In genomic region chr9:74911919-74912318, GRCm38 (mm10) we compare ENCODE assay signal across 18 mouse cellular contexts. TPM values are rescaled to one million over a fixed set of nuclear protein-coding genes. Genes with fewer than 3 reads are reported as not detected.
DNase-seq lines count a peak whose midpoint lies in the region; ATAC-seq and TF ChIP-seq lines count a peak whose summit lies in the region.
"Had no signal": no experiment of that assay in that cellular context is flagged by ENCODE, and none has a peak within 500 bp of the region (broad histone marks: within the 10 kb centered on the region; RNA-seq: fewer than 3 reads in every experiment).

No protein-coding gene starts in this region.

- ATAC-seq in lung, embryonic 14.5 days (ENCODE audit: insufficient read depth): no peak
- ATAC-seq in forebrain, embryonic 14.5 days: no peak
- ATAC-seq: midbrain, embryonic 13.5 days; Patski had no signal

- H3K9me3 ChIP-seq in lung, embryonic 14.5 days (ENCODE audit: low read depth, low read length): no peaks in the 10 kb centered on the region
- no peaks in the 10 kb centered on the region for H3K9me3 ChIP-seq in forebrain, embryonic 14.5 days (replicated peaks; ENCODE audit: control insufficient read depth, low read length)
- H3K9me3 ChIP-seq: embryonic facial prominence, embryonic 13.5 days; forebrain, embryonic 12.5 days; hindbrain, embryonic 15.5 days; midbrain, embryonic 13.5 days had no signal

- H3K9ac ChIP-seq in lung, embryonic 14.5 days: no peak overlapping the region
- H3K9ac ChIP-seq in forebrain, embryonic 14.5 days (ENCODE audit: low read length): no peak overlapping the region
- H3K9ac ChIP-seq: embryonic facial prominence, embryonic 13.5 days; forebrain, embryonic 12.5 days; hindbrain, embryonic 15.5 days; midbrain, embryonic 13.5 days had no signal

- no peaks in the 10 kb centered on the region for H3K4me1 ChIP-seq in lung, embryonic 14.5 days (ENCODE audit: insufficient read depth)
- H3K4me1 ChIP-seq in forebrain, embryonic 14.5 days (ENCODE audit: control insufficient read depth, insufficient read depth, low read length): no peaks in the 10 kb centered on the region
- H3K4me1 ChIP-seq: hindbrain, embryonic 15.5 days; midbrain, embryonic 13.5 days had no signal

- H3K36me3 ChIP-seq in lung, embryonic 14.5 days (ENCODE audit: insufficient read depth): no peaks in the 10 kb centered on the region
- no peaks in the 10 kb centered on the region for H3K36me3 ChIP-seq in forebrain, embryonic 14.5 days (ENCODE audit: control insufficient read depth, insufficient read depth, low read length)
- H3K36me3 ChIP-seq: embryonic facial prominence, embryonic 13.5 days; forebrain, embryonic 12.5 days; hindbrain, embryonic 15.5 days; midbrain, embryonic 13.5 days had no signal

- intact Hi-C loops in heart, postnatal 25 days (cut with DNase I): no loop called here

- no peak for TF ChIP-seq CTCF in lung, embryonic 14.5 days (IDR thresholded peaks at IDR 0.05; ENCODE audit: low read depth)

- WGBS in lung, embryonic 14.5 days: 33% methylated on average over 2 of the region's 2 CpGs
- 67% methylated on average over 2 of the region's 2 CpGs for WGBS in forebrain, embryonic 14.5 days

- H3K4me2 ChIP-seq in lung, embryonic 14.5 days: no peak overlapping the region
- H3K4me2 ChIP-seq in forebrain, embryonic 14.5 days (ENCODE audit: low read length): no peak overlapping the region
- H3K4me2 ChIP-seq: embryonic facial prominence, embryonic 13.5 days; forebrain, embryonic 12.5 days; hindbrain, embryonic 15.5 days; midbrain, embryonic 13.5 days had no signal

- H3K4me3 ChIP-seq in lung, embryonic 14.5 days (ENCODE audit: low read depth, low read length): no peak overlapping the region
- H3K4me3 ChIP-seq in forebrain, embryonic 14.5 days (ENCODE audit: low read depth, low read length): no peak overlapping the region
- H3K4me3 ChIP-seq: embryonic facial prominence, embryonic 13.5 days; forebrain, embryonic 12.5 days; hindbrain, embryonic 15.5 days; midbrain, embryonic 13.5 days had no signal

- H3K27me3 ChIP-seq in lung, embryonic 14.5 days (ENCODE audit: insufficient read depth, low read length): no peaks in the 10 kb centered on the region
- no peaks in the 10 kb centered on the region for H3K27me3 ChIP-seq in forebrain, embryonic 14.5 days (replicated peaks; ENCODE audit: control insufficient read depth, insufficient read depth, low read length)
- H3K27me3 ChIP-seq: CH12.LX; embryonic facial prominence, embryonic 13.5 days; forebrain, embryonic 12.5 days; hindbrain, embryonic 15.5 days; midbrain, embryonic 13.5 days; Patski had no signal

- peak; percentile 20 for DNase-seq in heart, postnatal 4 days
- DNase-seq in heart, postnatal 25 days (ENCODE audit: low spot score): no peak
- peak; percentile 17 for DNase-seq in lung, embryonic 14.5 days
- DNase-seq in lung, postnatal 4 days: no peak
- DNase-seq in kidney, postnatal 10 days: peak; percentile 65
- DNase-seq in left cerebral cortex, adult 18-20 months (ENCODE audit: low spot score in 2 of 2): no peak
- DNase-seq in forebrain, embryonic 14.5 days (ENCODE audit: low spot score): no peak
- DNase-seq: lung, postnatal 36 days; right cerebral cortex, postnatal 14 days; thymus, adult 2 months had no signal

- no peak overlapping the region; the same call in 1 of the 2 replicates for H3K27ac ChIP-seq in lung, embryonic 14.5 days (ENCODE audit: low read depth)
- H3K27ac ChIP-seq in forebrain, embryonic 14.5 days (ENCODE audit: low read depth, low read length): no peak overlapping the region
- H3K27ac ChIP-seq: embryonic facial prominence, embryonic 13.5 days; forebrain, embryonic 12.5 days; hindbrain, embryonic 15.5 days; midbrain, embryonic 13.5 days had no signal

RNA-seq across cellular contexts. Expression of gene Fam214a, which starts 40.8 kb away (rescaled TPM):
- total RNA-seq in heart, postnatal 4 days (2021): 10 to 100 TPM; 13.3 to 15.9 TPM
- total RNA-seq in heart, postnatal 25 days (2021): 10 to 100 TPM; 25.2 to 28.8 TPM
- polyA plus RNA-seq in lung, embryonic 14.5 days (2014; fragmentation: Nextera tagmentation; extraction: Ambion mirVana): 8.9 and 9.9 TPM in 2 replicates
- 10 to 100 TPM; 28.2 to 28.6 TPM for total RNA-seq in left cerebral cortex, adult 18-20 months (2021)
- 29.0 and 30.6 TPM in 2 replicates for polyA plus RNA-seq in forebrain, embryonic 14.5 days (2014; fragmentation: Nextera tagmentation; extraction: Ambion mirVana)

RNA-seq across cellular contexts. Expression of gene Onecut1, which starts 50.2 kb away (rescaled TPM):
- total RNA-seq in heart, postnatal 4 days (2021): not detected
- total RNA-seq in heart, postnatal 25 days (2021): not detected
- not detected in 2 replicates for polyA plus RNA-seq in lung, embryonic 14.5 days (2014; fragmentation: Nextera tagmentation; extraction: Ambion mirVana)
- under 1 TPM; 0.19 to 0.30 TPM for total RNA-seq in left cerebral cortex, adult 18-20 months (2021)
- 0.55 and 1.1 TPM in 2 replicates for polyA plus RNA-seq in forebrain, embryonic 14.5 days (2014; fragmentation: Nextera tagmentation; extraction: Ambion mirVana)
- total RNA-seq: CH12.LX; gastrocnemius, postnatal 25 days had no signal
- polyA plus RNA-seq: embryonic facial prominence, embryonic 13.5 days; heart, embryonic 16.5 days; Patski had no signal

Comparison
In these comparisons a context has a peak if more than half of its experiments do, and no peak if none do; other contexts are left out.
1. DNase-seq: peak in heart, postnatal 4 days (single experiment), lung, embryonic 14.5 days (single experiment) and kidney, postnatal 10 days (single experiment); none in heart, postnatal 25 days (single experiment), lung, postnatal 4 days (0 of 2), left cerebral cortex, adult 18-20 months (0 of 2) and forebrain, embryonic 14.5 days (single experiment).